Mouse (Mus musculus) cerebellum, adult 18-20 months (tissue): ENCODE results near the gene Tedc1.

Experiments
- DNase-seq, 2 experiments: peaks; one replicate each; pipeline ENCODE4 v3.0.0; 2021

Tedc1 gene

DNA sequence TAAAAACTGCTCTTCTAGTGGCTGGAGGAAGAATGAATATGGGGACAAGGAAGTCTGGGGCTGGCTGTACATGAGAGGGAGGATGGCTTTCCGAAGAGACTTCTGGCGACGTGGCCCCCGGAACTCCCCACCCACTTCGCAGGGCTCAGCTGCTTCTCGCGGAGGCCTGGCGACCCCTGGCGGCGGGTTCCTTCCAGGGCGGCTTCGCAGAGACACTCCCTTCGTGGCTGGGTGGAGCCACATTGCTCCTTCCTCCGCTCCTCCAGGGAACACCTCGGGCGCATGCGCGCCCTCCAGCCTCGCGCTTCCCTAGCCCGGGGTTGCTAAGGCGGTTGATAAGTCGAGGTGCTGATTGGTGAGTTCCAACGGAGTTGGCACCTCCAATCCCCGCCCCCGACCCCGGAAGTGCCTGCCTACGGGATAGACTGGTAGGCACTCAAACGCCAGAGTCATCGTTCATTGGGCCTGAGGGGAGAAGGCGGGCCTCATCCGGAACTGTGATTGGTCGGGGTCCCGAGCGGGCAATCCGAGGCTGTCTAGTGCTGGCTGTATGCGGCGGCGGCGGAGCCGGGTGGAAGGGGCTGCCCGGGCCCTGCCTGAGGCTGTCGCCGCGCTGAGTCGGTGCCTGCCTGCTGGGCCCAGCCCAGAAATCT is at the start of gene Tedc1:
TSS of gene Tedc1 (plus strand) at position 535 of the 653 bp plus-strand sequence.
- peak; percentile 99 for DNase-seq

GRCm38 (mm10) chr12:113107431-113108124 is 48.6 kb upstream of the Tedc1 start:
- DNase-seq: no peak

DNA sequence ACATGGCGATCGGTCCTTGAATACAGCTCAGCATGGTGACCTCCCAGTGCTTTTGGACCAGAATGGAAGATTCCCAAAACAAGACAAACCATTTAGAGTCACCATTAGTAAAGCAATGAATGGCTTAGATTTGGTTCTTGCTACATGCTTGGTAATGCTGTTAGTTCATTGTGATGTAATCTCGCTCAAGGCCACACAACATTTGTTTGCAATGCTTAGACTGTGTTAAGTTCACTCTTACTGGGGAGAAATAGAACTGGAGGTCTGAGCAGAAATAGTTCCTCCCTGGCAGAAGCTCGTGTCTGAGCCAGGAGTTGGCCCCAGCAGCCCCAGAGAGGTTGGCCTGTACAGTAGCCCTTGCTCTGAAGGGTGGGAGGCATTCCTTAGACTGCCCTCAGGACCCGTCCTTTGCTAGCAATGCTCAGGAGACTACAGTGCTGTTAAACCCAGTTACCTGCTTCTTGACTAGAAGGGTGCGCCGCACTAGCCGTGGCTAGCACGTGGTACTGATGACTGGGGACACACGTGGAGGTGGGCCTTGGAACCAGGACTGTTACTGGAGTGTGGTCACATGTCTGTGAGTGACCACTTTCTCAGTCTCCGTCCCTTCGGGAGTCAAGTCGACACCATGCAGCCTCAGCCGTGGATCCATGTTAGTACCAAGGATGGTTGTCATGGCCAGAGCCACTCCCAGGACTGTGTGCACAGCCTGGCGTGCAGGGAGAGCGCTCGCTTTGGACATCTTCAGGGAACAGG is 47.5 kb upstream of the Tedc1 start:
- DNase-seq: no peak

DNA sequence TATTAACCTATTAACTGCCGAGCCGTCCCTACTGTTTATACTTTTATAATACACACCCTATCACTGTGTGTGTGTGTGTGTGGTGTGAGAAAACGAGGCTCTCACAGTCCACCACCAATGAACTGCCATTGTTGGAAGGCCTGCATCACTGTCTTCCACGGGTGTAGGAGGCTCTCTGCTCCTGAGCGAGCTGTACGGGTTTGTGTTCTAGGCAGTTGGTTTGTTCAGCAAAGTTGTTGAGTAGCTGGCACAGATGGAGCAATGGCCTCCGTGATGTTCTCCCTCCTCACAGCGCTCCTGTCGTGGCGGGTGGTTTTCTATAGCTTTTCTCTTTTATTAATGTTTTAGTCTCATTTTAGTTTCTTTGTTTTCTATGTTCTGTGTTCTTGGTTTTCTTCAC is 46.4 kb upstream of the Tedc1 start:
- DNase-seq: no peak

DNA sequence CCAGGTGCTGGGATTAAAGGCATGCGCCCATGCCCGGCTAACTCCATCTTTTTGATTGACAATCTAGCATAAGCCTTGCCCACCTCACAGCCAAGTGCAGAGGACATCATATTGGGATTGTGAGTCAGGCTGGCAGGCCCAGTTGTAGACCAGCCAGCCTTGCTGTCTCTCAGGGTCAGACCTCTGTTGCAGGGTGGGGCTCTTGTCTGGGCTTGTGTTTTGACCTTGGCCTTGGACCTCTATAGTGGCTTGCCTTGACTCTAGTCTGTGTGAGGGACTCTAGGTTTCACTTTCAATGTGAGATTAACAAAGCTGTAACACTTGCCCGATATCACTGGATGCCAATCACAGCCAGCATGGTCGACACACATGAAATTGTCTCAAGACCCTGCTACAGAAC is 42.1 kb upstream of the Tedc1 start:
- no peak for DNase-seq

GRCm38 (mm10) chr12:113114856-113115538 is 41.2 kb upstream of the Tedc1 start:
- DNase-seq: no peak

- DNase-seq: peak; percentile 83 to 87
Observed at GRCm38 (mm10) chr12:113119516-113120410, 36.5 kb upstream of the Tedc1 start.

DNA sequence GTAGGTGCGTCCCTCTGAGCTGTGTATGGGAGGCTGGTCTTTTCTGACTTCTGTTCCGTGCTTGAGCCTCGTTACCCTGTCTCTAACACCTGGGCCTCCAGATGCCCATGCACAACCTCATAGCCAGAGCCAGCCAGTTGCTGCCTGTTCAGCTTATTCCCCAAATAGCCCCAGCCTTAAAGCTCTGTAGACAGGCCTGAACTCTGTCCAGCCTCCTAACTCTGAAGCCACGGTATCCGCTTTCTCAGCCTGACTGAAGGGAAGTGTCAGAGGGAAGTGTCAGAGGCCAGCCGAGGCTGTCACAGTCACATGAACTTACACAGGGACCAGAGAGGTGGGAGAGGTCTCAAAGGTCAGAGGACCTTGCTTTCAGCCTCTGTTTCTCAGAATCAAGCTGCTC is 31.5 kb upstream of the Tedc1 start:
- DNase-seq: no peak

GRCm38 (mm10) chr12:113130732-113131131 is 25.5 kb upstream of the Tedc1 start:
- DNase-seq: no peak

DNA sequence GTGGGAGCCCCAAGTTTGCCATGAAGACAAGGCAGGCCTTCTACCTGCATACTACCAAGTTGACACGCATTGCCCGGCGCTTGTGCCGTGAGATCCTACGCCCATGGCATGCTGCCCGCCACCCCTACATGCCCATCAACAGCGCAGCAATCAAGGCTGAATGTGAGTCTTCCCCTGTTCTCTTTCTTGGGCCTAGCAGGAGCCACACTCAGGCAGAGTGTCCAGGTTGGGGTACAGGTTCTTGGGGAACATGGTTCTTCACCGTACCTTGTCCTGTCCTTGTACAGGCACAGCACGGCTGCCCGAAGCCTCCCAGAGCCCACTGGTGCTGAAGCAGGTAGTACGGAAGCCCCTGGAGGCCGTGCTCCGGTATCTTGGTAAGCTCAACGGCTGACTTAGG is 24.6 kb upstream of the Tedc1 start:
- no peak for DNase-seq

DNA sequence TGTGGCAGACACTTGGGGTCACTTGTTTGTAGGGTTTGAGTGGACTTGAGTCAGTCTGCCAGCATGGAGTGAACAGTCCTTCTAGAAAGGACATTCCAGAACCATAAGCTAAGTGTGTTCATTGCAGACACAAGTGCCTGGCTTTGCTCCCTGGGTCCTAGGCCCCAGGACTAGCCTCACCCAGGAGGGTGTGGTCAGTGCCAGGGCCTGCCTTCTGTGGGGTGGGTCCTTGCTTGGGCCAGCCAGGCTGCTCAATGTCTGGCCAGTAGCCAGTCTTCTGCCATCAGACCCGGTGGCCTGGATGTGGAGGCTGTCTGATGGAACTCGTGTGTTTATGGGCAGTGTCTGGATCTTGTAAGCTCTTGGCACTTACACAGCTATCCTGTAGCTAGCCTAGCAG is 23.7 kb upstream of the Tedc1 start:
- no peak for DNase-seq

GRCm38 (mm10) chr12:113133260-113133659 is 23.0 kb upstream of the Tedc1 start:
- no peak for DNase-seq

DNA sequence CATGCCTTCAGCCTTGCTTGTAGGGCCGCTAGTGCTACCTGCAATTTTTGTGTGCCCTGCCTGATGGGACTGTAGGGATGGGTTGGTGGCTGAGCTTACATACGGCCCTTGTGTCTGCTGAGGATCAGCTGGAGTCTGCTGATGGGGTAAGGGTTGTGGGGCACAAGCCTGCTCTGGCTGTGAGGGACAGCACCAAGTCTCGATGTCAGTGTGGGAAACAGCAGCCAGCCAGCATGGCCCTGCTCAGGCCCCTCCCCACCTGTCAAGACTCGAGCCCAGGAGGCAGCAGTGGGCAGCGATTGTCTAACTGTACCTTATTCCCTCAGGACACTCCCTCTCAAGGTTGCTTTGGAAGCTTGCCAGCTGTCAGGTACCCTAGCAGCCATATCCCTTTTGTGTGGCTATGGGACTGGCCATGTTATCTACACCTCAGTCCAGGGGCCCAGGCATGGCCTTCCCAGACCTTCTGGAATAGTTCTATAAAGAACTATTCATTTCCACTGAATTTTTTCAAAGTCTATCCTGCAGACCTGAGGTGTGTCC is 22.3 kb upstream of the Tedc1 start:
- DNase-seq: no peak

DNA sequence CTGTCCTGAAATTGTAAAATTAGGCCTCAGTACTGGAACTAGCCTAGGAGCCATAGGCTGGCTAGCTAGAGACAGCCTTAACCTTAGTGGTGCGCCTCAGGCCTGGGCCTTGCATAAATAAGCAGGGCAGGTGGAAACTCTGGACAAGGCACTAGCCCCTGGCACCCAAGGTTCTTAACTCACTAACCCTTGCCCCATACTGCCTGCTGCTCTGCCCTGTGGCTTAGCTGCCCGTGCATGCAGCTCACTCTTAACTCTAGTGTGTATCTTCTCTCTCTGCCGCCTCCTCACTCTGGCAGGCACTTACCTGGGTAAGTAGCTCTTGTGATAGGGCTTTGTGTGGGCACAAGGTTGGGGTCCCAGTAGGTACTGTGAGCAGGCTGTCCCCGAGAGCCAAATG is 21.7 kb upstream of the Tedc1 start:
- no peak for DNase-seq

- no peak for DNase-seq
Observed at GRCm38 (mm10) chr12:113135401-113135800, 20.8 kb upstream of the Tedc1 start.

- no peak for DNase-seq
Observed at GRCm38 (mm10) chr12:113136492-113137020, 19.7 kb upstream of the Tedc1 start.

GRCm38 (mm10) chr12:113137260-113138213 is 18.7 kb upstream of the Tedc1 start:
- no peak for DNase-seq

DNA sequence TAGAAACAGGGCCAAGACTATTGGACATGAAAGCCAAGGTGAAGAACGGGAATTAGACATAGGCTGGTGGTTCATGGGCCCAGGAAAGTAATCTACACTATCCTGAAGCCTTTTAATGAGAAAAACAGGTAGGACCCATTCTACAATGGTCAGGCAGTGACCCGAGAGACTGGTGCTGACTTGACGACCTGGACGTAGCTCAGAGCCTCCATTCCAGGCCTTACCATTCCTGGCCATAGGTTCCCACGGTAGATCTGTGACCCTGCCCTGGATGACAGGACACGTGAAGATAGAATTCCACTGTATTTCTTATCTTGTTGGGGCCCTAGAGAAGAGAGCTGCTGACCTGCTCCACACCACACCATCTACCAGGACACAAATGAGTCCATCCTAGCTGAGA is 17.9 kb upstream of the Tedc1 start:
- no peak for DNase-seq

- no peak for DNase-seq
Observed at GRCm38 (mm10) chr12:113138901-113139864, 17.0 kb upstream of the Tedc1 start.
